In the genomic region with DNA sequence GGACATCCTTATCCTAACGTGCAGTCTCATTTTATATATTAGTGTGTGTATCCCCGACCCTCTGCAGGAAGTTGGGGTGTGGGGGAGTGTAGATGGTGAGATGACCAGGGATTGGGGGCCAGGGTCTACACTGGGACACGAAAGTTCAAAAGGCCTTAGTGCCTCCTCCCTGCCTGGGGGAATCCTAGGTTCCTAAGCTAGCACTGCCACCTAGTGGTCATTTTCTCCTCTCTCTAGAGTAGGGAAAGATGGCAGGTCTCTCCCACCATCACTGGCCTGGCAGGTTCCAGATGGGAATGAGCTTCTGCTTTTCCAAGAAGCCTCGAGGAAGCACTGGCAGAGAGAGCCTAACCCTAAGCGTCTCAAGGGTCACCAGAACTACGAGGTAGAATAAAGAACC, we compare ENCODE assay signal across 8 mouse cellular contexts. TPM values are rescaled to one million over a fixed set of nuclear protein-coding genes. Genes with fewer than 3 reads are reported as not detected.
A peak's percentile ranks its signal among the peaks of the same experiment; 100 is the strongest.
DNase-seq lines count a peak whose midpoint lies in the region; ATAC-seq and TF ChIP-seq lines count a peak whose summit lies in the region.

No protein-coding gene starts in this region.

- CTCF ChIA-PET in Patski (lab: Charles Lee): interaction anchor here (0.9 to 1.7 kb wide), 7 partner anchors 11 to 1579 kb away, joined by 3 to 6 read pairs (median 3); no protein-coding TSS in a partner anchor

- ATAC-seq in Patski: peak; percentile 72
- peak; percentile 75 for ATAC-seq in kidney, postnatal 0 days (replicated peaks; ENCODE audit: low FRiP score, low read depth)
- peak; percentile 37; the same call in 1 of the 2 replicates for ATAC-seq in liver, embryonic 12.5 days
- no peak; the same call in 1 of the 2 replicates for ATAC-seq in megakaryocyte, adult 5-6 weeks (ENCODE audit: poor library complexity, severe bottlenecking)

- no peak overlapping the region for H3ac ChIP-seq in C2C12 (ENCODE audit: control insufficient read depth, insufficient read length, low read depth)

- no peak overlapping the region for H3K4me2 ChIP-seq in kidney, postnatal 0 days (ENCODE audit: low read length)
- H3K4me2 ChIP-seq in liver, embryonic 12.5 days: no peak overlapping the region

- no peaks in the 10 kb centered on the region for H3K9me3 ChIP-seq in kidney, postnatal 0 days (replicated peaks; ENCODE audit: low read length)
- no peaks in the 10 kb centered on the region for H3K9me3 ChIP-seq in liver, embryonic 12.5 days (replicated peaks)

- no peaks in the 10 kb centered on the region for H3K79me2 ChIP-seq in C2C12 (ENCODE audit: control insufficient read depth, insufficient read depth)

- TF ChIP-seq CTCF in C2C12 (IDR thresholded peaks at IDR 0.05; ENCODE audit: control insufficient read depth, insufficient read depth, insufficient read length) (peak; percentile 24), Patski (IDR thresholded peaks at IDR 0.05) (peak; percentile 78)
- peak; percentile 82 for TF ChIP-seq CTCF in kidney, postnatal 0 days (IDR thresholded peaks at IDR 0.05; ENCODE audit: low read depth)
- peak; percentile 22; the same call in 1 of the 2 replicates for TF ChIP-seq CTCF in olfactory bulb, adult 2 months (IDR thresholded peaks at IDR 0.05; ENCODE audit: insufficient read depth, low read depth, low read length)

- DNase-seq in Patski (ENCODE audit: low read depth, low spot score): no peak
- DNase-seq in cerebellum, postnatal 36 days: peak; percentile 39 to 57
- peak; percentile 14 for DNase-seq in heart, adult 8-10 months (ENCODE audit: low spot score)
- peak; percentile 78 for DNase-seq in kidney, postnatal 0 days (ENCODE audit: low spot score)

- no peak for TF ChIP-seq POLR2A in olfactory bulb, adult 2 months (IDR thresholded peaks at IDR 0.05; ENCODE audit: insufficient read depth, low read depth, low read length)

- no peak overlapping the region for H3K27ac ChIP-seq in kidney, postnatal 0 days
- no peak overlapping the region for H3K27ac ChIP-seq in liver, embryonic 12.5 days
- H3K27ac ChIP-seq in olfactory bulb, adult 2 months (ENCODE audit: insufficient read depth, low read depth, low read length): no peak overlapping the region

- WGBS in kidney, postnatal 0 days: 22% methylated on average over 6 of the region's 6 CpGs
- WGBS in liver, embryonic 12.5 days (ENCODE audit: insufficient replicate concordance): 25% methylated on average over 6 of the region's 6 CpGs
- 20% methylated on average over 6 of the region's 6 CpGs for WGBS in olfactory bulb, adult 2 months

- H3K9ac ChIP-seq in kidney, postnatal 0 days (ENCODE audit: low read depth, low read length): no peak overlapping the region
- no peak overlapping the region for H3K9ac ChIP-seq in liver, embryonic 12.5 days

- no peaks in the 10 kb centered on the region for H3K79me3 ChIP-seq in C2C12 (ENCODE audit: low read depth)

- no peaks in the 10 kb centered on the region for H3K4me1 ChIP-seq in kidney, postnatal 0 days (replicated peaks; ENCODE audit: insufficient read depth, low read length)
- no peaks in the 10 kb centered on the region for H3K4me1 ChIP-seq in liver, embryonic 12.5 days
- no peaks in the 10 kb centered on the region; the same call in 1 of the 2 replicates for H3K4me1 ChIP-seq in olfactory bulb, adult 2 months (ENCODE audit: control insufficient read depth, insufficient read depth, low read length)

- POLR2A ChIA-PET in Patski (lab: Charles Lee): no interaction called here

- in situ Hi-C loops in Patski (cut with MboI; ENCODE audit: low pct_unique_long_range_greater_than_20kb): loop anchor here (10.0 kb wide), 1 partner anchor 1581 kb away; the partner anchor contains the start of gene Large1

- H3K27me3 ChIP-seq in C2C12 (ENCODE audit: control insufficient read depth, insufficient read depth, insufficient read length): no peaks in the 10 kb centered on the region
- peaks cover 9% of the 10 kb centered on the region for H3K27me3 ChIP-seq in Patski
- H3K27me3 ChIP-seq in kidney, postnatal 0 days (ENCODE audit: insufficient read depth, low read length): no peaks in the 10 kb centered on the region
- no peaks in the 10 kb centered on the region for H3K27me3 ChIP-seq in liver, embryonic 12.5 days (replicated peaks)

- no peak overlapping the region for H3K4me3 ChIP-seq in C2C12 (ENCODE audit: insufficient read depth, poor library complexity, severe bottlenecking)
- no peak overlapping the region for H3K4me3 ChIP-seq in kidney, postnatal 0 days (replicated peaks; ENCODE audit: low read depth, low read length)
- no peak overlapping the region for H3K4me3 ChIP-seq in liver, embryonic 12.5 days
- H3K4me3 ChIP-seq in olfactory bulb, adult 2 months (ENCODE audit: insufficient read depth, low read depth, low read length): no peak overlapping the region

- H3K36me3 ChIP-seq in C2C12 (ENCODE audit: control insufficient read depth, insufficient read depth): no peaks in the 10 kb centered on the region
- no peaks in the 10 kb centered on the region for H3K36me3 ChIP-seq in kidney, postnatal 0 days (ENCODE audit: insufficient read depth, low read length)
- H3K36me3 ChIP-seq in liver, embryonic 12.5 days: no peaks in the 10 kb centered on the region

TF ChIP-seq in C2C12, 6 proteins besides CTCF, POLR2A, EP300 and RAD21:
- TF ChIP-seq MYOD1 (IDR thresholded peaks at IDR 0.05; ENCODE audit: control insufficient read depth, insufficient read length, low read depth) (no peak), FOSL1 (IDR thresholded peaks at IDR 0.05; ENCODE audit: insufficient read depth, low read length, poor library complexity, severe bottlenecking) (no peak), MAX (IDR thresholded peaks at IDR 0.05) (no peak), CEBPB (IDR thresholded peaks at IDR 0.05; ENCODE audit: low read depth) (no peak), USF1 (IDR thresholded peaks at IDR 0.05; ENCODE audit: low read depth) (no peak), MYOG (IDR thresholded peaks at IDR 0.05; ENCODE audit: control insufficient read depth, extremely low read depth, insufficient read length) (no peak)

RNA-seq across cellular contexts. Expression of gene Hmgxb4, which starts 57.8 kb away (rescaled TPM):
- polyA plus RNA-seq in C2C12 (2012; fragmentation: generic; extraction: Trizol) (12.0 TPM), Patski (2021) (35.8 TPM)
- total RNA-seq in heart, adult 8-10 months (2022): 10 to 100 TPM; 12.7 to 16.8 (median 13.5) TPM
- 25.0 and 26.5 TPM in 2 replicates for polyA plus RNA-seq in kidney, postnatal 0 days (2015; fragmentation: Nextera tagmentation; extraction: Ambion mirVana)
- polyA plus RNA-seq in liver, embryonic 12.5 days (2016; fragmentation: Nextera tagmentation; extraction: Ambion mirVana): 17.6 and 18.3 TPM in 2 replicates
- polyA plus RNA-seq in olfactory bulb, adult 2 months (2012; ENCODE audit: insufficient read depth, insufficient read length, low replicate concordance, missing spikeins): not detected in 2 replicates
- 24.4 and 28.4 TPM in 2 replicates for total RNA-seq in megakaryocyte, adult 5-6 weeks (2015)
- total RNA-seq in megakaryocyte, adult 5-6 weeks (2017): 77.8 and 95.8 TPM in 2 replicates

Comparison
In these comparisons a context has a peak if more than half of its experiments do, and no peak if none do; other contexts are left out.
1. CTCF ChIP-seq: peak in every context shown above with its lines; median percentile 82 in kidney, postnatal 0 days; 78 in Patski; 24 in C2C12; 22 in olfactory bulb, adult 2 months.